Mouse (Mus musculus) bone marrow, adult 2 months (tissue): Measurements from ENCODE around the gene Tbxa2r.

Source experiments
- CTCF ChIP-seq: fragments of 200-500 bp; IDR thresholded peaks from 2 replicates; pipeline ENCODE4 v1.5.1; 2011; ENCODE audit warnings: low read length, control low read depth; ENCODE audit not compliant: control insufficient read depth, insufficient read depth
- POLR2A ChIP-seq: fragments of 200-500 bp; IDR thresholded peaks from 2 replicates; pipeline ENCODE4 v1.6.1; 2011; ENCODE audit warnings: low read depth, mild to moderate bottlenecking, control low read depth, low read length, borderline replicate concordance; ENCODE audit not compliant: control insufficient read depth

GRCm38 (mm10) chr10:81325176-81325575, 3.4 kb upstream of the Tbxa2r start:
- TF ChIP-seq CTCF (no peak), POLR2A (no peak)
